Mouse (Mus musculus): ENCODE results near the gene Ccdc181.

DNA sequence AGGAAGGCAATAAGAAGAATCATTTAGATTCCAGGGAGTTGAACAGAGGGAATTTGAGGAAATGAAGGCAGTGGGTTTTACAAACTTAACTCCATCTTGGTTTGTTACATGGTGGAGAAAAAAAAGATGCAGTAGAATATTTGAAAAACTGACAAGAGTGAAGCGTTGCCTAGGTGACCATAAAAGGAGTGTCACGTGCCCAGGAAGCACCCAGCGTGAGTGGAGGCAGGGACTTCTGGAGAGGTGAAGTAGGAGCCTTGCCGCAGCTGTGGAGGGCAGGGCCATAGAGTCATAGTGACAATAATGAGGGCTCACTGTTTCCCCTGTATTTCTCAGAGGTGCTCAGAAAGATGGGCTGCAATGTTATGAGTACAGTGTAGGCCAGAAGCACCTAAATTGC is 3.9 kb downstream of the Ccdc181 start:
- TF ChIP-seq CTCF (conservative IDR thresholded peaks at IDR 0.05; ENCODE audit: insufficient read depth, insufficient read length, low read depth, low read length) (no peak), POLR2A (IDR thresholded peaks at IDR 0.05; ENCODE audit: low read depth, low read length) (no peak)

Data from kidney, adult 2 months (tissue).